In genomic region chr12:85970191-85970590, GRCm38 (mm10) we compare ENCODE assay signal across 15 mouse cellular contexts.
DNase-seq lines count a peak whose midpoint lies in the region; TF ChIP-seq lines count a peak whose summit lies in the region.
"Had no signal": no experiment of that assay in that cellular context is flagged by ENCODE, and none has a peak within 500 bp of the region (broad histone marks: within the 10 kb centered on the region; RNA-seq: fewer than 3 reads in every experiment).

No protein-coding gene starts in this region.

- H3K27me3 ChIP-seq in spleen, adult 2 months (ENCODE audit: control insufficient read depth, insufficient read depth, low read length): no peaks in the 10 kb centered on the region
- H3K27me3 ChIP-seq: forebrain, embryonic 15.5 days; midbrain, embryonic 13.5 days; neural tube, embryonic 15.5 days had no signal

- TF ChIP-seq POLR2A in spleen, adult 2 months (IDR thresholded peaks at IDR 0.05; ENCODE audit: low read depth, low read length): no peak

- no peak overlapping the region for H3K4me3 ChIP-seq in spleen, adult 2 months (ENCODE audit: extremely low read depth, insufficient read depth, insufficient read length)
- H3K4me3 ChIP-seq: forebrain, embryonic 15.5 days; midbrain, embryonic 13.5 days; neural tube, embryonic 15.5 days had no signal

- 68% methylated on average over 5 of the region's 5 CpGs for WGBS in spleen, adult 2 months

- H3K36me3 ChIP-seq in spleen, adult 2 months (ENCODE audit: control insufficient read depth, insufficient read depth, low read length): no peaks in the 10 kb centered on the region
- H3K36me3 ChIP-seq: forebrain, embryonic 15.5 days; midbrain, embryonic 13.5 days; neural tube, embryonic 15.5 days had no signal

- TF ChIP-seq CTCF in spleen, adult 2 months (IDR thresholded peaks at IDR 0.05; ENCODE audit: extremely low read depth, insufficient read depth, insufficient read length, insufficient replicate concordance): no peak

- H3K27ac ChIP-seq in spleen, adult 2 months (ENCODE audit: insufficient read depth, low read length): peak overlapping the region; percentile 76
- H3K27ac ChIP-seq: forebrain, embryonic 15.5 days; kidney, postnatal 0 days; midbrain, embryonic 13.5 days; neural tube, embryonic 15.5 days had no signal

- peaks cover 50% of the 10 kb centered on the region for H3K4me1 ChIP-seq in spleen, adult 2 months (ENCODE audit: control insufficient read depth, insufficient read depth, insufficient read length)
- H3K4me1 ChIP-seq: forebrain, embryonic 15.5 days; midbrain, embryonic 13.5 days had no signal

- DNase-seq in spleen, adult 2 months (ENCODE audit: low read depth in 1 of 2, low spot score in 2 of 2): no peak
- no peak for DNase-seq in spleen, postnatal 36 days (ENCODE audit: low spot score in 2 of 2)
- DNase-seq in cerebellum, adult 8-10 months: peak; percentile 83
- DNase-seq in gastrocnemius, postnatal 25 days: peak; percentile 69
- DNase-seq in neural tube, embryonic 10.5 days (ENCODE audit: extremely low spot score, low spot score): no peak
- DNase-seq in MN1 (ENCODE audit: low spot score): no peak
- no peak for DNase-seq in right cerebral cortex, postnatal 14 days
- DNase-seq: adrenal gland, postnatal 25 days; heart, postnatal 10 days; lung, adult 2 months; right cerebral cortex, adult 18-20 months had no signal

Comparison
In these comparisons a context has a peak if more than half of its experiments do, and no peak if none do; other contexts are left out.
1. DNase-seq: peak in cerebellum, adult 8-10 months (single experiment) and gastrocnemius, postnatal 25 days (single experiment); none in spleen, adult 2 months (0 of 2), spleen, postnatal 36 days (0 of 2), neural tube, embryonic 10.5 days (single experiment), MN1 (single experiment) and right cerebral cortex, postnatal 14 days (single experiment).